Mouse (Mus musculus) hindbrain, embryonic 16.5 days (tissue): ENCODE results near the gene Tprkb. TPM values are rescaled to one million over a fixed set of nuclear protein-coding genes. Genes with fewer than 3 reads are reported as not detected.
"Not testable (repeated sequence)": the region's sequence is repeated elsewhere in the genome, so short reads cannot be mapped to it uniquely, and the experiment has no call there.

ENCODE experiments used
- ATAC-seq: fragments of 200-750 bp; cut with Nextera tagmentation; 2 replicates; pipeline ENCODE4 v1.8.0; 2017; ENCODE audit warnings: moderate TSS enrichment, moderate library complexity
- H3K27ac ChIP-seq: fragments of 300-500 bp; sonication (generic); 2 replicates; pipeline ENCODE4 v1.5.1; 2014; ENCODE audit warnings: low read depth, mild to moderate bottlenecking, control low read depth, low read length, moderate library complexity
- H3K27me3 ChIP-seq: fragments of 300-500 bp; sonication (generic); replicated peaks from 2 replicates; pipeline ENCODE4 v1.6.1; 2014; ENCODE audit warnings: low read length; ENCODE audit not compliant: control insufficient read depth, insufficient read depth
- H3K36me3 ChIP-seq: fragments of 300-500 bp; sonication (generic); 2 replicates; pipeline ENCODE4 v1.6.1; 2014; ENCODE audit warnings: mild to moderate bottlenecking, low read length, moderate library complexity, mixed read lengths; ENCODE audit not compliant: control insufficient read depth, insufficient read depth
- H3K4me1 ChIP-seq: fragments of 300-500 bp; sonication (generic); 2 replicates; pipeline ENCODE4 v1.6.1; 2014; ENCODE audit warnings: low read depth, low read length; ENCODE audit not compliant: control insufficient read depth, insufficient read depth
- H3K4me2 ChIP-seq: fragments of 300-500 bp; sonication (generic); 2 replicates; pipeline ENCODE4 v1.6.1; 2014; ENCODE audit warnings: mild to moderate bottlenecking, low read length, control low read depth, moderate library complexity
- H3K4me3 ChIP-seq: fragments of 300-500 bp; sonication (generic); 2 replicates; pipeline ENCODE4 v1.5.1; 2014; ENCODE audit warnings: mild to moderate bottlenecking, low read length, control low read depth, moderate library complexity
- H3K9ac ChIP-seq: fragments of 300-500 bp; sonication (generic); 2 replicates; pipeline ENCODE4 v1.6.1; 2014; ENCODE audit warnings: low read depth, mild to moderate bottlenecking, control low read depth, low read length, moderate library complexity
- H3K9me3 ChIP-seq: fragments of 300-500 bp; sonication (generic); 2 replicates; pipeline ENCODE4 v1.6.1; 2014; ENCODE audit warnings: mild to moderate bottlenecking, low read length, moderate library complexity; ENCODE audit not compliant: control insufficient read depth
- WGBS: fragments of 180-500 bp; shearing (Covaris S2); extraction: QIAGEN DNeasy Blood & Tissue Kit; methylation state at CpG from one replicate; pipeline ENCODE4 v1.1.7; 2014; 5-methylcytosine and 5-hydroxymethylcytosine counted together
- polyA plus RNA-seq: library from polyadenylated mRNA; unstranded; fragments of >200 nt; fragmentation: Nextera tagmentation; extraction: Ambion mirVana; gene quantifications from 2 replicates; pipeline ENCODE4 v1.2.1, GENCODE M21; 2015

The Tprkb gene
- polyA plus RNA-seq, 1 experiment from 2014 or later, result 49.3 TPM

DNA sequence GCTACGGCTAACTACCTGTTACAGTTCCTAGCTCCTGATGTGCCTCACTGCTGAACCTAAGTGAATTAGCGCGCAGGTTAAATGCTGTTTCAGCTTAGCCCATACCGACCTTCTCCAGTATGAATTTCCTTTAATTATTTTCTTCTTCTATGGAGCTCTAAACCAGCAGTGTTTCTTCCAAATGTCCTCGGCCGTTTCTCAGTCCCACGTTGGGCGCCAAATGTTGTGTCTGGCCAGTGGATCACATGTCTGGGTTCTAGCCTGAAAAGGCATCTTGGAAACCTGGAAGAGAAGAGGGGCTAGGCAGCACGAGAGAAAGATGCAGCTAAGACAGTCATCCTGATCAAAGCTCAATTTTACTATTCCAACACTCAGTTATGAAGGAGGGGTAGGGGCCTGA is 28.4 kb upstream of the Tprkb start:
- WGBS, result 94% methylated on average over 9 of the region's 9 CpGs
- H3K27me3 ChIP-seq, H3K27ac ChIP-seq, H3K9ac ChIP-seq, H3K4me2 ChIP-seq, ATAC-seq, H3K4me3 ChIP-seq, H3K36me3 ChIP-seq, H3K4me1 ChIP-seq: not testable (repeated sequence)
- H3K9me3 ChIP-seq, result peaks cover 15% of the 10 kb centered on the region

DNA sequence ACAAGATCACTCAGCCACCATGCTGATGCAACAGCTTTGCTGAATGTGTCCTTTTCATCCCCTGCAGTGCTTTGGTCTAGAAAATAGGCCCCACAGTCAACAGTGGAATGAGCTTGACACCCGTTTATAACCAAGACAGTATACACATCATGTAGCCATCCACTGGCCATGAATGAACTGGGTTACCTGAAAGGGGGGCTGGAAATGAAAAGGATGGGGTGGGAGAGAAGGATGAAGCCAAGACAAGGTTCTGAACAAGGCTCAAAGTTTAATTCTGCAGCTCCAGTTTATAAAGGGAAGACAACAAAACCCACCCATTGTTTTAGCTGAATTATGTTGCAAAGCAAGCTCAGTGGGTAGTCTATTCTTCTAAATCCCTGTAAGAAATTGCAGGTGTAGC is 27.4 kb upstream of the Tprkb start:
- WGBS, result 90% methylated on average over 1 of the region's 1 CpGs
- no peak for ATAC-seq
- H3K4me3 ChIP-seq, result no peak overlapping the region
- peaks cover 15% of the 10 kb centered on the region for H3K9me3 ChIP-seq
- H3K4me2 ChIP-seq, result no peak overlapping the region
- H3K27me3 ChIP-seq, result no peaks in the 10 kb centered on the region
- no peak overlapping the region for H3K27ac ChIP-seq
- H3K4me1 ChIP-seq, result no peaks in the 10 kb centered on the region
- no peak overlapping the region for H3K9ac ChIP-seq
- no peaks in the 10 kb centered on the region for H3K36me3 ChIP-seq

DNA sequence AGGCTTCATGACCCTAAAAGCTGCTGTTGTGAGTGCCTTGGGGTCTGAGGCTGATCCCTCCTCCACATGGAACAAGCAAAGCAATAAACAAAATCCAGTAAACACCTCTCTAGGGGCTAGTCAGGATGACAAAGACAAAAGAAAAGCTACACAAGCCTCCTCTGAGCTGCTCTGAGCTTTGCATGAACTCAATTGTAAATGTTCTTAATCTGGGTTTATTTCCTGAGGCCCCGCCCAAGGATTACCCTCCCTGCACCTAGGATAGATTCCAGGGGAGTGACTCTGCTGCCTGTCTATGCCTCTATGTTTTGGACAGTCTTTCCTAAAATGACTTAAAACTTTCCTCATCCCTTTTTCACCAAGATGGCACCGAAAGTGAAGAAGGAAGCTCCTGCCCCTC is 22.7 kb upstream of the Tprkb start:
- no peak for ATAC-seq
- 83% methylated on average over 2 of the region's 2 CpGs for WGBS
- no peaks in the 10 kb centered on the region for H3K4me1 ChIP-seq
- H3K9me3 ChIP-seq, result peaks cover 3% of the 10 kb centered on the region
- no peaks in the 10 kb centered on the region for H3K27me3 ChIP-seq
- H3K4me2 ChIP-seq, result no peak overlapping the region
- no peaks in the 10 kb centered on the region for H3K36me3 ChIP-seq
- H3K27ac ChIP-seq, result no peak overlapping the region
- no peak overlapping the region for H3K9ac ChIP-seq
- H3K4me3 ChIP-seq, result no peak overlapping the region

DNA sequence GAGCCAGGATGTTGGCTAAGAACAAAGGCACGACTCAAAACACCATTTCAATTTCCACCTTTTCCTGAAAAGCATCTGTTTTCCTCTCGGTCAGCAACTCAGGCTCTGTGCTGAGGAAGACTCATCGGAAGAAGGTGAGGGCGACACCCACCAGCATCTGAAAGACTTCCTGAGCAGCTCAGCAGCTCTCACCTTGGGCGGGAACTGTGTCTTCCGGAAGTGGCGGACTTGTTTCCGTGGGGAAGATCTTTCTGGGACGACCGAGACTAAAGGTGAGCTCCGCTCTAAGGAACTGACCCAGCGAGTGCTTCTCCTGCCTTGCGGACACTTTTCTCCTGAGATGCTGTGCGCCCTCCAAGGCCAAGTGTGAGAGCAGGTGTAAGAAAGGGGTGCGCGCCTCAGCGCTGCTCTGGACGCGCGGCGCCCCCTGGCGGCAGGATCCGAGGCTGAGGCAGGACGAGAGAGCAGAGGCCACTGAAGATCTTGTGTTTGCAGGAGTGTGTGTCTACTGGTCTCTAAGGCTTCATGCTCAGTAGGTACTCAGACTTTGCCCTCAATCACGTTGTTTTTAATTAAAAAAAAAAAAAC is 16.5 kb upstream of the Tprkb start:
- not testable (repeated sequence) for H3K36me3 ChIP-seq, ATAC-seq, H3K9me3 ChIP-seq, H3K27me3 ChIP-seq, H3K4me1 ChIP-seq, H3K4me2 ChIP-seq, H3K4me3 ChIP-seq, H3K9ac ChIP-seq, H3K27ac ChIP-seq
- 77% methylated on average over 25 of the region's 25 CpGs for WGBS

DNA sequence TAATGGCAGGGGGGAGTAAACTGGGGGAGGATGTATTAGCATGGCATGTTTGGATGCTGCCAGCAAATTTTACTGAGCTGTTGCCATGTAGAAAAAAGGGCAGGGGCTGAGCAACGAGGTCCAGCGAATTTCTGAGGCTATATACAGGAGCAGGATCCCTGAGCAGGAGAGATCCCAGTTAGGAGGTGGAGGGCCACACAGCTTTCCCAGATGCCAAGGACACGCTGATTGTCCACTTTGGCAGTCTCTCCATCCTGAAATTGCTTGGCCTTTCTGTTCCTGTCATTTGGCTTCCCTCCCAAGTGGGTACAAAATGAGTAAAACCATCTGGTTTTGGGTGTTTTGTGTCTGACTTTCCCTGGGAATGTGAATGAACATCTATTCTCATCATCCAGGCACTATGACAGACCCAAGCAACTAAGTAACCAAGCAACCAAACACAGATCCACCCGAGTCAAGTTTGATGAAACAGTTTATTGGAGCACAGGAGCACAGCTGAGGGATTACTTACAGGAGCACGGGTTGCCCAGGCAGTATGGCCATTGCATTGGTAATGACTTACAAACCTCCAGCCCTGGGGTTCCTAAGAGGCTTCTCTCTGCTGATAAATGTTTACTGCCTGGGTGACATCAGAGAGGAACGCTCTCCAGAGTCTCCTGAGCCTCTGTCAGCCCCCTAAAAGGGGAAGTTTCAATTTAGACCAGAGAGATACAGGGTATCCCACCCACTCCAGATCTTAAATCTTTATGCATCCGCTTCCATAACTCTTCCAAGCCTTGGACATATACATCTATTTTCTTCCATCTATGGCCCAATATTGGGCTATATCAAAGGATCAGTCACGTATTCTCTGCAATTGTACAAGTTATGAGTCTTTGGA is 12.8 kb upstream of the Tprkb start:
- H3K36me3 ChIP-seq, H3K4me3 ChIP-seq, H3K9ac ChIP-seq, H3K9me3 ChIP-seq, H3K4me2 ChIP-seq, H3K27ac ChIP-seq, H3K27me3 ChIP-seq, H3K4me1 ChIP-seq: not testable (repeated sequence)
- peak; percentile 73 for ATAC-seq
- 71% methylated on average over 7 of the region's 8 CpGs for WGBS

DNA sequence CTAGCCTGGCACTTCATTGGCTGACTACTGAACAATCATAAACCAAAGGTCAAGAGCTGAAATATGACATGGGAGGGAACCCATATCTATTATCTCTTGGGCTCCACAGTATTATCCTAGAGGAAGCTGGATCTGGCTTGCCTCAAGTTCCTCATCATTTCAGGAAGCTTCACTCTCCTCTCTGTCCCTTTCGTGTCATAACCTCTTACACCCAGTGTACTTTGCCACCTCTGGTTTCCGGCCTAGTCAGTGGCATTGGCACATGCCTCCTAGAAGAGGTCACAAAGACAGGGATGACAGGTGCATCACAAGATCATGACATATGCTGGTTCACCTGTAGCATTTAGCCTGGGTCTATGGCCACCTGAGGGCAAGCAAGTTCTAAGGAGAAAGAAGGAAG is 9.4 kb upstream of the Tprkb start:
- Histone ChIP-seq H3K4me1 (no peaks in the 10 kb centered on the region), H3K36me3 (no peaks in the 10 kb centered on the region), H3K27me3 (no peaks in the 10 kb centered on the region), H3K9me3 (no peaks in the 10 kb centered on the region), H3K4me2 (no peak overlapping the region), H3K9ac (no peak overlapping the region), H3K27ac (no peak overlapping the region), H3K4me3 (no peak overlapping the region)
- ATAC-seq, result no peak
- 96% methylated on average over 2 of the region's 2 CpGs for WGBS

DNA sequence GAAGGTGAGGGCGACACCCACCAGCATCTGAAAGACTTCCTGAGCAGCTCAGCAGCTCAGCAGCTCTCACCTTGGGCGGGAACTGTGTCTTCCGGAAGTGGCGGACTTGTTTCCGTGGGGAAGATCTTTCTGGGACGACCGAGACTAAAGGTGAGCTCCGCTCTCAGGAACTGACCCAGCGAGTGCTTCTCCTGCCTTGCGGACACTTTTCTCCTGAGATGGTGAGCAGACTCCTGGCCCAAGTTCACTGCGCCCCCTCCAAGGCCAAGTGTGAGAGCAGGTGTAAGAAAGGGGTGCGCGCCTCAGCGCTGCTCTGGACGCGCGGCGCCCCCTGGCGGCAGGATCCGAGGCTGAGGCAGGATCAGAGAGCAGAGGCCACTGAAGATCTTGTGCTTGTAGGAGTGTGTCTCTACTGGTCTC is 7.0 kb upstream of the Tprkb start, which contains the start of gene Nat8f4:
Gene Nat8f4, minus strand, starts transcription at position 243 of the 420 bp plus-strand sequence.
- H3K9me3 ChIP-seq, H3K27me3 ChIP-seq, H3K4me1 ChIP-seq, H3K36me3 ChIP-seq, H3K27ac ChIP-seq: not testable (repeated sequence)
- peak within 1 kb of the TSS; percentile 34 for H3K4me3 ChIP-seq
- peak; percentile 72 for ATAC-seq
- H3K9ac ChIP-seq, result peak within 1 kb of the TSS; percentile 13
- peak within 1 kb of the TSS; percentile 46 for H3K4me2 ChIP-seq
- 11% methylated on average over 19 of the region's 20 CpGs for WGBS

DNA sequence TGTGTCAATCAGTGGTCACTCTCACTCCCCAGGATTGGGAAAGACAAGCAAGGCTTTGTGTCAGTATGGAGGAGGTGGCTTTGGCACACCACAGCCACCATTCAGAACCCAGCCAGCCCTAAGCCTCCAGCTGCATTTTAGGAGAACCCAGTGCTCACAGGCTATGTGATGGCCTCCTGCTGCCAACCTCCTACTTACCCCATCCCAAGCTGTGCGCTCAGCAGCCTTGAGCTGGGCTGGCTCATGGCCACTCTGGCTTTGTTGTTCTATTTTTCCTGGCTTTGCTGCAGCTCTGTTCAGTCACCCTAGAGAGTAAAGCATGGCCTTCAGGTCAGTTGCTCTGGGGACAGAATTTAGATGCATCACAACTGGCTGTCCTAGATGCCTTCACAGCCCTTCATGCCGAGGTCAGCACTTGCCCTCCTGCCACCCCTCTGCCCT is 4.7 kb upstream of the Tprkb start:
- 0 out of 2 replicates have a peak overlapping the region, but pooled peaks have one; percentile 44 for H3K27ac ChIP-seq

DNA sequence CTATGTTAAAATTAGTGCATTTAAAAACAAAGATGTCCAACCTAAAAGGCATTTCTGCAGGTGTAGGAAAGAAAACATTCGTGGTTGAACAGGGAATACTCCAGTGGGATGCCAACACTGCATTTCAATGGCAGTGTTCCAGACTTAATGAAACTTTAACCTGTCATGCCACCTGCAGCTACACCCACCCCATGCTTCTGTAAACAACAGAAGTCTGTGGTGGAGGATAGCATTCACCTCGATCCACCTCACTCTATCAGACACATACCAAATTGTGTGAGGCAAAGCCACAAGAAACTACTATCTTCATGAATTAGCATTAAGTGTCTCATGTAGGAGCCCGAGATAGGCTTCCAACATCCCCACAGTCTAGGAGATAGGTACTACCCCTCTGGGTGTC is 3.3 kb upstream of the Tprkb start:
- H3K4me2 ChIP-seq, result no peak overlapping the region
- H3K4me3 ChIP-seq, result no peak overlapping the region
- H3K36me3 ChIP-seq, result no peaks in the 10 kb centered on the region
- H3K27me3 ChIP-seq, result no peaks in the 10 kb centered on the region
- 82% methylated on average over 3 of the region's 3 CpGs for WGBS
- H3K9me3 ChIP-seq, result no peaks in the 10 kb centered on the region
- ATAC-seq, result no peak
- no peak overlapping the region for H3K9ac ChIP-seq
- no peaks in the 10 kb centered on the region for H3K4me1 ChIP-seq
- H3K27ac ChIP-seq, result no peak overlapping the region

More for the DNA sequence above, 4.7 kb upstream of the Tprkb start:
- not testable (repeated sequence) for H3K27me3 ChIP-seq, H3K9me3 ChIP-seq, H3K4me1 ChIP-seq, H3K36me3 ChIP-seq, H3K4me3 ChIP-seq, H3K4me2 ChIP-seq, H3K9ac ChIP-seq
- ATAC-seq, result peak; percentile 91
- 50% methylated on average over 2 of the region's 2 CpGs for WGBS
